Mouse (Mus musculus): ENCODE data around the gene Hax1. TPM values are rescaled to one million over a fixed set of nuclear protein-coding genes. Genes with fewer than 3 reads are reported as not detected.
A peak's percentile ranks its signal among the peaks of the same experiment; 100 is the strongest.

Hax1 gene
- polyA plus RNA-seq, 1 experiment, result 93.7 TPM

GRCm38 (mm10) chr3:89961436-89961835 is 37.1 kb downstream of the Hax1 start:
- TF ChIP-seq POLR2A (IDR thresholded peaks at IDR 0.05; ENCODE audit: borderline replicate concordance, extremely low read depth, insufficient read depth, insufficient read length, poor library complexity, severe bottlenecking) (no peak), CTCF (IDR thresholded peaks at IDR 0.05; ENCODE audit: borderline replicate concordance, extremely low read depth, insufficient read depth, insufficient read length) (no peak)
- DNase-seq (ENCODE audit: low read depth), result no peak

GRCm38 (mm10) chr3:89960469-89960868 is 38.1 kb downstream of the Hax1 start:
- TF ChIP-seq POLR2A (IDR thresholded peaks at IDR 0.05; ENCODE audit: borderline replicate concordance, extremely low read depth, insufficient read depth, insufficient read length, poor library complexity, severe bottlenecking) (peak; percentile 32; the same call in 1 of the 2 replicates), CTCF (IDR thresholded peaks at IDR 0.05; ENCODE audit: borderline replicate concordance, extremely low read depth, insufficient read depth, insufficient read length) (no peak)

GRCm38 (mm10) chr3:89959435-89959834 is 39.1 kb downstream of the Hax1 start:
- peak; percentile 63 for DNase-seq (ENCODE audit: low read depth)
- TF ChIP-seq POLR2A (IDR thresholded peaks at IDR 0.05; ENCODE audit: borderline replicate concordance, extremely low read depth, insufficient read depth, insufficient read length, poor library complexity, severe bottlenecking) (no peak), CTCF (IDR thresholded peaks at IDR 0.05; ENCODE audit: borderline replicate concordance, extremely low read depth, insufficient read depth, insufficient read length) (no peak)

More at GRCm38 (mm10) chr3:89960469-89960868, 38.1 kb downstream of the Hax1 start:
- peak; percentile 96 for DNase-seq (ENCODE audit: low read depth)

- no peak for DNase-seq (ENCODE audit: low read depth)
- no peak for TF ChIP-seq POLR2A (IDR thresholded peaks at IDR 0.05; ENCODE audit: borderline replicate concordance, extremely low read depth, insufficient read depth, insufficient read length, poor library complexity, severe bottlenecking)
- TF ChIP-seq CTCF (IDR thresholded peaks at IDR 0.05; ENCODE audit: borderline replicate concordance, extremely low read depth, insufficient read depth, insufficient read length), result no peak
Measured at GRCm38 (mm10) chr3:89957880-89958279, 40.7 kb downstream of the Hax1 start.

GRCm38 (mm10) chr3:89956177-89956971 is 42.2 kb downstream of the Hax1 start:
- DNase-seq (ENCODE audit: low read depth), result no peak
- TF ChIP-seq POLR2A (IDR thresholded peaks at IDR 0.05; ENCODE audit: borderline replicate concordance, extremely low read depth, insufficient read depth, insufficient read length, poor library complexity, severe bottlenecking) (no peak), CTCF (IDR thresholded peaks at IDR 0.05; ENCODE audit: borderline replicate concordance, extremely low read depth, insufficient read depth, insufficient read length) (no peak)

- DNase-seq (ENCODE audit: low read depth), result peak; percentile 87
- TF ChIP-seq CTCF (IDR thresholded peaks at IDR 0.05; ENCODE audit: borderline replicate concordance, extremely low read depth, insufficient read depth, insufficient read length), result peak; percentile 89
- TF ChIP-seq POLR2A (IDR thresholded peaks at IDR 0.05; ENCODE audit: borderline replicate concordance, extremely low read depth, insufficient read depth, insufficient read length, poor library complexity, severe bottlenecking), result no peak
Measured at GRCm38 (mm10) chr3:89953420-89953819, 45.2 kb downstream of the Hax1 start.

- DNase-seq (ENCODE audit: low read depth), result peak; percentile 34
- TF ChIP-seq POLR2A (IDR thresholded peaks at IDR 0.05; ENCODE audit: borderline replicate concordance, extremely low read depth, insufficient read depth, insufficient read length, poor library complexity, severe bottlenecking) (no peak), CTCF (IDR thresholded peaks at IDR 0.05; ENCODE audit: borderline replicate concordance, extremely low read depth, insufficient read depth, insufficient read length) (no peak)
Measured at GRCm38 (mm10) chr3:89948655-89949054, 49.9 kb downstream of the Hax1 start.

- no peak for DNase-seq (ENCODE audit: low read depth)
- TF ChIP-seq CTCF (IDR thresholded peaks at IDR 0.05; ENCODE audit: borderline replicate concordance, extremely low read depth, insufficient read depth, insufficient read length) (no peak), POLR2A (IDR thresholded peaks at IDR 0.05; ENCODE audit: borderline replicate concordance, extremely low read depth, insufficient read depth, insufficient read length, poor library complexity, severe bottlenecking) (no peak)
Measured at GRCm38 (mm10) chr3:89948021-89948420, 50.6 kb downstream of the Hax1 start.

Other genes with a start within 250 kb of the Hax1 start
- gene Chrnb2, start 234.1 kb downstream of the Hax1 start, polyA plus RNA-seq (2012; rRNA removed), result 50.3 and 53.7 TPM in 2 replicates
- gene Ube2q1, start 225.2 kb downstream of the Hax1 start, polyA plus RNA-seq (2012; rRNA removed), result 45.1 and 61.2 TPM in 2 replicates
- 0.77 and 2.0 TPM in 2 replicates for gene She, start 167.4 kb downstream of the Hax1 start, polyA plus RNA-seq (2012; rRNA removed)
- gene Il6ra, start 85.6 kb downstream of the Hax1 start, polyA plus RNA-seq (2012; rRNA removed), result 0.45 and 0.93 TPM in 2 replicates
- gene Atp8b2, start 35.3 kb downstream of the Hax1 start, polyA plus RNA-seq (2012; rRNA removed), result 71.0 and 80.8 TPM in 2 replicates
- gene 4933434E20Rik, start 52.9 kb upstream of the Hax1 start, polyA plus RNA-seq (2012; rRNA removed), result 93.7 and 97.7 TPM in 2 replicates
- 155 and 184 TPM in 2 replicates for gene Ubap2l, start 53.8 kb upstream of the Hax1 start, polyA plus RNA-seq (2012; rRNA removed)
- 205 and 222 TPM in 2 replicates for gene Tpm3, start 73.9 kb upstream of the Hax1 start, polyA plus RNA-seq (2012; rRNA removed)
- gene Nup210l, start 105.4 kb upstream of the Hax1 start, polyA plus RNA-seq (2012; rRNA removed), result 1.8 and 2.3 TPM in 2 replicates
- gene Rps27, start 214.9 kb upstream of the Hax1 start, polyA plus RNA-seq (2012; rRNA removed), result 2,101 and 2,543 TPM in 2 replicates
- 14.5 and 16.4 TPM in 2 replicates for gene Rab13, start 214.9 kb upstream of the Hax1 start, polyA plus RNA-seq (2012; rRNA removed)
- gene Jtb, start 232.8 kb upstream of the Hax1 start, polyA plus RNA-seq (2012; rRNA removed), result 48.4 and 76.8 TPM in 2 replicates
- gene Creb3l4, start 244.7 kb upstream of the Hax1 start, polyA plus RNA-seq (2012; rRNA removed), result 1.3 and 2.4 TPM in 2 replicates
- gene Slc39a1, start 249.4 kb upstream of the Hax1 start, polyA plus RNA-seq (2012; rRNA removed), result 24.0 and 35.8 TPM in 2 replicates